Mouse (Mus musculus): ENCODE measurements at regions not wholly inside any gene's neighbourhood (a gene's known extent, or its start where the extent isn't known, plus 50 kb on each side); places are given as distances from the start of the nearest gene placed in this dataset.

GRCm38 (mm10) chr2:174858835-174859215 is 98.4 kb downstream of the Edn3 start:
- TF ChIP-seq POLR2A (IDR thresholded peaks at IDR 0.05; ENCODE audit: borderline replicate concordance, extremely low read depth, insufficient read depth, insufficient read length, poor library complexity, severe bottlenecking) (no peak), CTCF (IDR thresholded peaks at IDR 0.05; ENCODE audit: borderline replicate concordance, extremely low read depth, insufficient read depth, insufficient read length) (no peak)
